Mouse (Mus musculus) natural killer cell, adult 2 months (primary cell): ENCODE results near the gene Dok5.

Experiments
- DNase-seq, 2 experiments: peaks; one replicate each; pipeline ENCODE4 v3.0.0; 2022; ENCODE audit warnings: low spot score in 2 of 2

Gene Dok5

GRCm38 (mm10) chr2:170731632-170732561 is at the start of gene Dok5:
Gene Dok5, plus strand, starts transcription at chr2:170731807.
- DNase-seq = no peak

GRCm38 (mm10) chr2:170683385-170683784 is 48.2 kb upstream of the Dok5 start:
- DNase-seq = no peak

GRCm38 (mm10) chr2:170695071-170695936 is 36.3 kb upstream of the Dok5 start:
- DNase-seq = no peak

GRCm38 (mm10) chr2:170695937-170696510 is 35.6 kb upstream of the Dok5 start:
- no peak for DNase-seq

- no peak for DNase-seq
Observed at GRCm38 (mm10) chr2:170700471-170700870, 31.1 kb upstream of the Dok5 start.

- DNase-seq = no peak
Observed at GRCm38 (mm10) chr2:170706488-170706887, 25.1 kb upstream of the Dok5 start.

GRCm38 (mm10) chr2:170707672-170708071 is 23.9 kb upstream of the Dok5 start:
- no peak for DNase-seq

GRCm38 (mm10) chr2:170708901-170709300 is 22.7 kb upstream of the Dok5 start:
- DNase-seq = no peak

GRCm38 (mm10) chr2:170712658-170713285 is 18.8 kb upstream of the Dok5 start:
- DNase-seq = no peak

- no peak for DNase-seq
Observed at GRCm38 (mm10) chr2:170720386-170720785, 11.2 kb upstream of the Dok5 start.

- DNase-seq = no peak
Observed at GRCm38 (mm10) chr2:170724136-170724535, 7.5 kb upstream of the Dok5 start.

GRCm38 (mm10) chr2:170724716-170725115 is 6.9 kb upstream of the Dok5 start:
- no peak for DNase-seq

- no peak for DNase-seq
Observed at GRCm38 (mm10) chr2:170725796-170726195, 5.8 kb upstream of the Dok5 start.

GRCm38 (mm10) chr2:170726996-170727710 is 4.5 kb upstream of the Dok5 start:
- no peak for DNase-seq

GRCm38 (mm10) chr2:170728864-170729263 is 2.7 kb upstream of the Dok5 start:
- DNase-seq = no peak

GRCm38 (mm10) chr2:170729661-170730060 is 1.9 kb upstream of the Dok5 start:
- no peak for DNase-seq

- no peak for DNase-seq
Observed at GRCm38 (mm10) chr2:170730136-170730535, 1.5 kb upstream of the Dok5 start.

GRCm38 (mm10) chr2:170730781-170731180 is 826 bp upstream of the Dok5 start:
- DNase-seq = no peak

- DNase-seq = no peak
Observed at GRCm38 (mm10) chr2:170731205-170731604, 402 bp upstream of the Dok5 start.

- DNase-seq = no peak
Observed at GRCm38 (mm10) chr2:170733671-170734070, 2.1 kb downstream of the Dok5 start.

- DNase-seq = no peak
Observed at GRCm38 (mm10) chr2:170734446-170734845, 2.8 kb downstream of the Dok5 start.
